In the genomic region with DNA sequence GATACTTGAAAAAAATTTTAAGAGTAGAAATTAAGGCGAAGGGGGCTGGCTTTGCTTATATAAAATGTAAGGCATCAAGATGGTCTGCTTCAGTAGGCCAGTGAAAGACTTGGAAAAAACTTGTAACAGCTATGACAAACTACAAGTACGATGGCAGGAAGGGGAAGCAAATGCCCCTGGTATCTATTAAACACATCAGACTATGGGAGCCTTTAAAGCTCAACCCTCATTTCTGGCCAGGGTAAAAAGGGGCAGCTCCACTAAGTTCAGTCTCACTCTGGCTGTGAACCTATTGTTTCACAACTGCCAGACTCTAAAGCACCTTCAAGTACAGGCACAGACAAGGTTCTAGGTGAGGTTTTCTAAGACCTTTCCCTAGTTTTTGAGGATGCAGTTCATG, we compare ENCODE assay signal across 8 mouse cellular contexts. TPM values are rescaled to one million over a fixed set of nuclear protein-coding genes. Genes with fewer than 3 reads are reported as not detected.
A peak's percentile ranks its signal among the peaks of the same experiment; 100 is the strongest.
DNase-seq lines count a peak whose midpoint lies in the region; ATAC-seq and TF ChIP-seq lines count a peak whose summit lies in the region.

No protein-coding gene starts in this region.

- ATAC-seq in heart, embryonic 11.5 days (replicated peaks; ENCODE audit: insufficient number of reproducible peaks, low FRiP score, low TSS enrichment) = no peak
- no peak for ATAC-seq in forebrain, embryonic 16.5 days
- no peak for ATAC-seq in liver, postnatal 0 days

- H3K27me3 ChIP-seq in heart, embryonic 11.5 days (ENCODE audit: control insufficient read depth, insufficient read depth, low read length) = no peaks in the 10 kb centered on the region
- no peaks in the 10 kb centered on the region for H3K27me3 ChIP-seq in C2C12 (ENCODE audit: control insufficient read depth, insufficient read depth, insufficient read length)
- no peaks in the 10 kb centered on the region for H3K27me3 ChIP-seq in forebrain, embryonic 16.5 days (replicated peaks; ENCODE audit: control insufficient read depth, insufficient read depth, low read length)
- H3K27me3 ChIP-seq in liver, postnatal 0 days (ENCODE audit: insufficient read depth, low read length) = no peaks in the 10 kb centered on the region

- H3ac ChIP-seq in C2C12 (ENCODE audit: control insufficient read depth, insufficient read length, low read depth) = peak overlapping the region; percentile 35

- intact Hi-C loops in heart, postnatal 25 days (cut with DNase I) = loop anchor here (5.0 to 10.0 kb wide), 2 partner anchors 520 to 1298 kb away; a partner anchor contains a TSS

- WGBS in heart, embryonic 11.5 days (ENCODE audit: insufficient replicate concordance) = 62% methylated on average over 2 of the region's 2 CpGs
- 83% methylated on average over 2 of the region's 2 CpGs for WGBS in forebrain, embryonic 16.5 days
- 43% methylated on average over 2 of the region's 2 CpGs for WGBS in liver, postnatal 0 days (ENCODE audit: insufficient replicate concordance)

- no peak overlapping the region for H3K27ac ChIP-seq in heart, embryonic 11.5 days (ENCODE audit: low read depth, low read length)
- no peak overlapping the region for H3K27ac ChIP-seq in forebrain, embryonic 16.5 days (ENCODE audit: low read length)
- H3K27ac ChIP-seq in liver, postnatal 0 days (ENCODE audit: low read depth) = no peak overlapping the region

- no peak for TF ChIP-seq EP300 in liver, postnatal 0 days (IDR thresholded peaks at IDR 0.05; ENCODE audit: low read depth)

- H3K9me3 ChIP-seq in heart, embryonic 11.5 days (replicated peaks; ENCODE audit: control insufficient read depth, low read length) = no peaks in the 10 kb centered on the region
- H3K9me3 ChIP-seq in forebrain, embryonic 16.5 days (ENCODE audit: control insufficient read depth, low read length) = no peaks in the 10 kb centered on the region
- H3K9me3 ChIP-seq in liver, postnatal 0 days (ENCODE audit: low read length) = no peaks in the 10 kb centered on the region

- H3K79me2 ChIP-seq in C2C12 (ENCODE audit: control insufficient read depth, insufficient read depth) = peaks cover 51% of the 10 kb centered on the region

- peak overlapping the region; percentile 97 for H3K4me2 ChIP-seq in heart, embryonic 11.5 days
- H3K4me2 ChIP-seq in forebrain, embryonic 16.5 days (ENCODE audit: low read length) = peak overlapping the region; percentile 81
- H3K4me2 ChIP-seq in liver, postnatal 0 days (ENCODE audit: low read depth, low read length) = peak overlapping the region; percentile 82

- peak overlapping the region; percentile 98 for H3K4me3 ChIP-seq in heart, embryonic 11.5 days (ENCODE audit: low read depth, low read length)
- H3K4me3 ChIP-seq in C2C12 (ENCODE audit: insufficient read depth, poor library complexity, severe bottlenecking) = peak overlapping the region; percentile 78
- H3K4me3 ChIP-seq in forebrain, embryonic 16.5 days (replicated peaks; ENCODE audit: low read length) = peak overlapping the region; percentile 97
- peak overlapping the region; percentile 91 for H3K4me3 ChIP-seq in liver, postnatal 0 days (ENCODE audit: low read depth, low read length)

- peaks cover 44% of the 10 kb centered on the region for H3K79me3 ChIP-seq in C2C12 (ENCODE audit: low read depth)

- TF ChIP-seq CTCF in C2C12 (IDR thresholded peaks at IDR 0.05; ENCODE audit: control insufficient read depth, insufficient read depth, insufficient read length) = no peak
- TF ChIP-seq CTCF in liver, postnatal 0 days (IDR thresholded peaks at IDR 0.05; ENCODE audit: low read depth) = no peak

- H3K4me1 ChIP-seq in heart, embryonic 11.5 days (ENCODE audit: control insufficient read depth, insufficient read depth, low read length) = peaks cover 16% of the 10 kb centered on the region
- H3K4me1 ChIP-seq in forebrain, embryonic 16.5 days (replicated peaks; ENCODE audit: control insufficient read depth, insufficient read depth, low read length) = peaks cover 34% of the 10 kb centered on the region
- peaks cover 19% of the 10 kb centered on the region for H3K4me1 ChIP-seq in liver, postnatal 0 days (ENCODE audit: insufficient read depth)

- peak overlapping the region; percentile 90 for H3K9ac ChIP-seq in heart, embryonic 11.5 days (ENCODE audit: low read depth, low read length)
- peak overlapping the region; percentile 18; the same call in 1 of the 2 replicates for H3K9ac ChIP-seq in forebrain, embryonic 16.5 days (replicated peaks; ENCODE audit: low read depth, low read length)
- H3K9ac ChIP-seq in liver, postnatal 0 days (replicated peaks) = peak overlapping the region; percentile 92

- no peak for DNase-seq in heart, postnatal 25 days (ENCODE audit: low spot score)
- no peak for DNase-seq in liver, postnatal 0 days
- DNase-seq in cerebellum, postnatal 14 days = no peak
- no peak for DNase-seq in left cerebral cortex, adult 8-10 months (ENCODE audit: low spot score in 2 of 2)
- DNase-seq in embryo, embryonic 9.5 days (ENCODE audit: extremely low spot score) = no peak

- H3K36me3 ChIP-seq in heart, embryonic 11.5 days (ENCODE audit: control insufficient read depth, insufficient read depth, low read length) = no peaks in the 10 kb centered on the region
- peaks cover 30% of the 10 kb centered on the region for H3K36me3 ChIP-seq in C2C12 (ENCODE audit: control insufficient read depth, insufficient read depth)
- H3K36me3 ChIP-seq in forebrain, embryonic 16.5 days (ENCODE audit: control insufficient read depth, insufficient read depth) = peaks cover 3% of the 10 kb centered on the region; the same call in 1 of the 2 replicates
- peaks cover 10% of the 10 kb centered on the region for H3K36me3 ChIP-seq in liver, postnatal 0 days (replicated peaks; ENCODE audit: insufficient read depth, low read length)

TF ChIP-seq in C2C12, 6 proteins besides CTCF, POLR2A, EP300 and RAD21:
- TF ChIP-seq FOSL1 (IDR thresholded peaks at IDR 0.05; ENCODE audit: insufficient read depth, low read length, poor library complexity, severe bottlenecking) = no peak
- no peak for TF ChIP-seq CEBPB (IDR thresholded peaks at IDR 0.05; ENCODE audit: low read depth)
- no peak for TF ChIP-seq MAX (IDR thresholded peaks at IDR 0.05)
- TF ChIP-seq MYOD1 (IDR thresholded peaks at IDR 0.05; ENCODE audit: control insufficient read depth, insufficient read length, low read depth) = no peak
- TF ChIP-seq MYOG (IDR thresholded peaks at IDR 0.05; ENCODE audit: control insufficient read depth, extremely low read depth, insufficient read length) = no peak
- TF ChIP-seq USF1 (IDR thresholded peaks at IDR 0.05; ENCODE audit: low read depth) = no peak

RNA-seq across cellular contexts. Expression of a gene that starts 2.0 kb away (rescaled TPM):
- 19.2 and 19.3 TPM in 2 replicates for polyA plus RNA-seq in heart, embryonic 11.5 days (2014; fragmentation: Nextera tagmentation; extraction: Ambion mirVana)
- total RNA-seq in heart, postnatal 25 days (2021) = 10 to 100 TPM; 17.2 to 18.3 TPM
- polyA plus RNA-seq in C2C12 (2012; fragmentation: generic; extraction: Trizol) = 6.2 TPM
- 21.4 and 24.6 TPM in 2 replicates for polyA plus RNA-seq in forebrain, embryonic 16.5 days (2015; fragmentation: Nextera tagmentation; extraction: Ambion mirVana)
- polyA plus RNA-seq in liver, postnatal 0 days (2015; fragmentation: Nextera tagmentation; extraction: Ambion mirVana) = 6.8 and 7.1 TPM in 2 replicates
- total RNA-seq in left cerebral cortex, adult 8-10 months (2022) = 10 to 100 TPM; 20.2 to 22.7 (median 21.7) TPM

Comparison
In these comparisons a context has a peak if more than half of its experiments do, and no peak if none do; other contexts are left out.
1. H3K9ac ChIP-seq: peak in every context shown above with its lines; median percentile 92 in liver, postnatal 0 days; 90 in heart, embryonic 11.5 days; 18 in forebrain, embryonic 16.5 days.